8 mouse cellular contexts compared by ENCODE assay signal in the genomic region with DNA sequence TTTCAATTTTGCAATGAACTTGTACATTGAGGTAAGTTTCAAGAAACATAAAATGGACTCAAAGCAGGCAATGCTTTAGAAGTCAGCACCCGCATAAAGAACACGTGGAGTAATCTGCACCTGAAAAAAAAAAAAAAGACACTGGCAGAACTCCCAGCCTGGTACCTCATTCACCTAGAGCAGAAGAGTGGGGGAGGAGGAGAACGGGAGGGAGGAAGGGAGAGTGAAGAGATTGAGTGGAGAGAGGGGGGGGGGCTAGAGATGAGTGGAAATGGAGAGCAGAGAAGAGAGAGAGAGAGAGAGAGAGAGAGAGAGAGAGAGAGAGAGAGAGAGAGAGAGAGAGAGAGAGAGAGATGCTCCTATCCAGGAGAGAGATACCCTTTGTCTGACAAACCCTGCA. TPM values are rescaled to one million over a fixed set of nuclear protein-coding genes. Genes with fewer than 3 reads are reported as not detected.
DNase-seq lines count a peak whose midpoint lies in the region; ATAC-seq lines count a peak whose summit lies in the region.

No protein-coding gene starts in this region.

- DNase-seq in heart, postnatal 4 days = no peak
- DNase-seq in brain, adult 2 months (ENCODE audit: low read depth, low spot score) = peak; percentile 87
- no peak for DNase-seq in testis, postnatal 10 days (ENCODE audit: low spot score)
- DNase-seq in MN1 (ENCODE audit: low spot score) = no peak
- DNase-seq in layer of hippocampus, postnatal 25 days (ENCODE audit: extremely low spot score in 1 of 2, low spot score in 1 of 2) = no peak

- peaks cover 6% of the 10 kb centered on the region; the same call in 1 of the 2 replicates for H3K27me3 ChIP-seq in heart, embryonic 12.5 days (replicated peaks)
- H3K27me3 ChIP-seq in hindbrain, embryonic 13.5 days = no peaks in the 10 kb centered on the region
- H3K27me3 ChIP-seq in midbrain, embryonic 15.5 days (replicated peaks) = no peaks in the 10 kb centered on the region

- H3K9me3 ChIP-seq in heart, embryonic 12.5 days (replicated peaks) = no peaks in the 10 kb centered on the region
- H3K9me3 ChIP-seq in hindbrain, embryonic 13.5 days = no peaks in the 10 kb centered on the region
- H3K9me3 ChIP-seq in midbrain, embryonic 15.5 days = no peaks in the 10 kb centered on the region

- peak overlapping the region; percentile 77 for H3K4me3 ChIP-seq in heart, embryonic 12.5 days
- H3K4me3 ChIP-seq in hindbrain, embryonic 13.5 days = peak overlapping the region; percentile 91
- peak overlapping the region; percentile 87 for H3K4me3 ChIP-seq in midbrain, embryonic 15.5 days

- H3K36me3 ChIP-seq in heart, embryonic 12.5 days = no peaks in the 10 kb centered on the region
- H3K36me3 ChIP-seq in hindbrain, embryonic 13.5 days = no peaks in the 10 kb centered on the region
- no peaks in the 10 kb centered on the region for H3K36me3 ChIP-seq in midbrain, embryonic 15.5 days (replicated peaks)

- peaks cover 20% of the 10 kb centered on the region for H3K4me1 ChIP-seq in heart, embryonic 12.5 days (replicated peaks)
- H3K4me1 ChIP-seq in hindbrain, embryonic 13.5 days (replicated peaks) = peaks cover 11% of the 10 kb centered on the region
- H3K4me1 ChIP-seq in midbrain, embryonic 15.5 days = peaks cover 5% of the 10 kb centered on the region; the same call in 1 of the 2 replicates

- no peak for ATAC-seq in heart, embryonic 12.5 days (ENCODE audit: insufficient number of reproducible peaks, low FRiP score)
- ATAC-seq in hindbrain, embryonic 13.5 days (ENCODE audit: low FRiP score) = peak; percentile 37
- ATAC-seq in midbrain, embryonic 15.5 days (replicated peaks) = peak; percentile 51

- no peak overlapping the region for H3K27ac ChIP-seq in heart, embryonic 12.5 days (ENCODE audit: poor library complexity, severe bottlenecking)
- peak overlapping the region; percentile 100 for H3K27ac ChIP-seq in hindbrain, embryonic 13.5 days
- peak overlapping the region; percentile 100 for H3K27ac ChIP-seq in midbrain, embryonic 15.5 days

- peak overlapping the region; percentile 79; the same call in 1 of the 2 replicates for H3K9ac ChIP-seq in heart, embryonic 12.5 days
- peak overlapping the region; percentile 96 for H3K9ac ChIP-seq in hindbrain, embryonic 13.5 days
- H3K9ac ChIP-seq in midbrain, embryonic 15.5 days = peak overlapping the region; percentile 92

- 5% methylated on average over 3 of the region's 3 CpGs for WGBS in heart, embryonic 12.5 days
- WGBS in hindbrain, embryonic 13.5 days = 4% methylated on average over 3 of the region's 3 CpGs
- 5% methylated on average over 3 of the region's 3 CpGs for WGBS in midbrain, embryonic 15.5 days

- H3K4me2 ChIP-seq in heart, embryonic 12.5 days = peak overlapping the region; percentile 97
- peak overlapping the region; percentile 81 for H3K4me2 ChIP-seq in hindbrain, embryonic 13.5 days
- H3K4me2 ChIP-seq in midbrain, embryonic 15.5 days = peak overlapping the region; percentile 69

RNA-seq across cellular contexts. Expression of gene Adgrl3, which starts 0.8 kb away (rescaled TPM):
- 9.2 and 13.2 TPM in 2 replicates for polyA plus RNA-seq in heart, embryonic 12.5 days (2016; fragmentation: Nextera tagmentation; extraction: Ambion mirVana)
- total RNA-seq in heart, postnatal 4 days (2021) = 10 to 100 TPM; 11.8 to 13.1 TPM
- polyA plus RNA-seq in hindbrain, embryonic 13.5 days (2015; fragmentation: Nextera tagmentation; extraction: Ambion mirVana) = 64.6 and 65.5 TPM in 2 replicates
- polyA plus RNA-seq in midbrain, embryonic 15.5 days (2015; fragmentation: Nextera tagmentation; extraction: Ambion mirVana) = 69.9 and 75.6 TPM in 2 replicates
- 100 to 1,000 TPM; 156 to 185 TPM for total RNA-seq in layer of hippocampus, postnatal 25 days (2021)
